Mouse (Mus musculus): Measurements from ENCODE around the gene Hjurp. TPM values are rescaled to one million over a fixed set of nuclear protein-coding genes. Genes with fewer than 3 reads are reported as not detected.

Gene Hjurp
- 56.3 and 62.7 TPM in 2 replicates for polyA plus RNA-seq (2015; fragmentation: Nextera tagmentation; extraction: Ambion mirVana)

- Histone ChIP-seq H3K4me1 (replicated peaks; ENCODE audit: insufficient read depth, low read length) (peaks cover 16% of the 10 kb centered on the region), H3K27ac (peak within 1 kb of the TSS; percentile 76), H3K4me3 (replicated peaks; ENCODE audit: low read depth, low read length) (peak within 1 kb of the TSS; percentile 69), H3K4me2 (ENCODE audit: low read length) (peak within 1 kb of the TSS; percentile 63), H3K9ac (ENCODE audit: low read depth, low read length) (peak within 1 kb of the TSS; percentile 76), H3K36me3 (ENCODE audit: insufficient read depth, low read length) (peaks cover 22% of the 10 kb centered on the region), H3K9me3 (replicated peaks; ENCODE audit: low read length) (no peaks in the 10 kb centered on the region), H3K27me3 (ENCODE audit: insufficient read depth, low read length) (no peaks in the 10 kb centered on the region)
- ATAC-seq (replicated peaks; ENCODE audit: low FRiP score, low read depth) (peak; percentile 97), DNase-seq (ENCODE audit: low spot score) (peak; percentile 100)
- peak; percentile 99 for TF ChIP-seq CTCF (IDR thresholded peaks at IDR 0.05; ENCODE audit: low read depth)
- 1% methylated on average over 50 of the region's 50 CpGs for WGBS
These were observed at the start of gene Hjurp, which contains the start of gene Trpm8 for GRCm38 (mm10) chr1:88277098-88277817. Gene Hjurp (minus strand): TSS chr1:88277633. Gene Trpm8 (plus strand): TSS chr1:88277661.

DNA sequence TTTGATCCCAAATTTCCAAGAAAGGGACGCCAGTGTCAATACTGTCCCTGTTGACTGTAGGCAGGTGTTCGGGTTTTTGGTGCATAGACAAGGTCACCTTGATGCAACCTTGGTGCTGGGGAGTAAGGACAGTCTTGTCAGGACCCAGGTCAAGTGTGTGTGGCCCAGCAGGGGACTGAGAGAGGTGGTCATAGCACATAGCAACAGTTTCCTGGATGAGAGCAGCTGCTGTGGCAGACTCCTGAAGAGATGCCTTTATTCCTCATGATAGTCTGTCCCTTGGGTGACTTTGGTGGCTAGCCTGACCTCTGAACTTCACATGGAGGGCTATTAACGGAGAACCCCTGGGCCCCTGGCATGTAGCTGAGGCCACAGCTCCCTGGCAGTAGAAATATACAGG is 45.7 kb upstream of the Hjurp start:
- Histone ChIP-seq H3K36me3 (ENCODE audit: insufficient read depth, low read length) (no peaks in the 10 kb centered on the region), H3K4me2 (ENCODE audit: low read length) (no peak overlapping the region), H3K4me1 (replicated peaks; ENCODE audit: insufficient read depth, low read length) (no peaks in the 10 kb centered on the region), H3K9me3 (replicated peaks; ENCODE audit: low read length) (no peaks in the 10 kb centered on the region), H3K27ac (no peak overlapping the region), H3K9ac (ENCODE audit: low read depth, low read length) (no peak overlapping the region), H3K4me3 (replicated peaks; ENCODE audit: low read depth, low read length) (no peak overlapping the region), H3K27me3 (ENCODE audit: insufficient read depth, low read length) (no peaks in the 10 kb centered on the region)
- TF ChIP-seq CTCF (IDR thresholded peaks at IDR 0.05; ENCODE audit: low read depth) = no peak
- DNase-seq (ENCODE audit: low spot score) (no peak), ATAC-seq (replicated peaks; ENCODE audit: low FRiP score, low read depth) (no peak)
- 81% methylated on average over 3 of the region's 3 CpGs for WGBS

- no peaks in the 10 kb centered on the region for H3K9me3 ChIP-seq (replicated peaks; ENCODE audit: low read length)
- no peaks in the 10 kb centered on the region for H3K36me3 ChIP-seq (ENCODE audit: insufficient read depth, low read length)
- no peaks in the 10 kb centered on the region for H3K4me1 ChIP-seq (replicated peaks; ENCODE audit: insufficient read depth, low read length)
- no peak overlapping the region for H3K27ac ChIP-seq
- H3K4me2 ChIP-seq (ENCODE audit: low read length) = no peak overlapping the region
- no peak overlapping the region for H3K9ac ChIP-seq (ENCODE audit: low read depth, low read length)
- no peak for DNase-seq (ENCODE audit: low spot score)
- no peak overlapping the region for H3K4me3 ChIP-seq (replicated peaks; ENCODE audit: low read depth, low read length)
- no peak for ATAC-seq (replicated peaks; ENCODE audit: low FRiP score, low read depth)
- TF ChIP-seq CTCF (IDR thresholded peaks at IDR 0.05; ENCODE audit: low read depth) = no peak
- H3K27me3 ChIP-seq (ENCODE audit: insufficient read depth, low read length) = no peaks in the 10 kb centered on the region
These were observed 44.7 kb upstream of the Hjurp start for GRCm38 (mm10) chr1:88322146-88322545.

- Histone ChIP-seq H3K27ac (no peak overlapping the region), H3K4me3 (replicated peaks; ENCODE audit: low read depth, low read length) (no peak overlapping the region), H3K9me3 (replicated peaks; ENCODE audit: low read length) (no peaks in the 10 kb centered on the region), H3K4me1 (replicated peaks; ENCODE audit: insufficient read depth, low read length) (no peaks in the 10 kb centered on the region), H3K36me3 (ENCODE audit: insufficient read depth, low read length) (no peaks in the 10 kb centered on the region), H3K9ac (ENCODE audit: low read depth, low read length) (no peak overlapping the region), H3K27me3 (ENCODE audit: insufficient read depth, low read length) (no peaks in the 10 kb centered on the region), H3K4me2 (ENCODE audit: low read length) (no peak overlapping the region)
- WGBS = 77% methylated on average over 7 of the region's 7 CpGs
- TF ChIP-seq CTCF (IDR thresholded peaks at IDR 0.05; ENCODE audit: low read depth) = no peak
- ATAC-seq (replicated peaks; ENCODE audit: low FRiP score, low read depth) = no peak
- no peak for DNase-seq (ENCODE audit: low spot score)
These were observed 43.5 kb upstream of the Hjurp start for GRCm38 (mm10) chr1:88320821-88321395.

DNA sequence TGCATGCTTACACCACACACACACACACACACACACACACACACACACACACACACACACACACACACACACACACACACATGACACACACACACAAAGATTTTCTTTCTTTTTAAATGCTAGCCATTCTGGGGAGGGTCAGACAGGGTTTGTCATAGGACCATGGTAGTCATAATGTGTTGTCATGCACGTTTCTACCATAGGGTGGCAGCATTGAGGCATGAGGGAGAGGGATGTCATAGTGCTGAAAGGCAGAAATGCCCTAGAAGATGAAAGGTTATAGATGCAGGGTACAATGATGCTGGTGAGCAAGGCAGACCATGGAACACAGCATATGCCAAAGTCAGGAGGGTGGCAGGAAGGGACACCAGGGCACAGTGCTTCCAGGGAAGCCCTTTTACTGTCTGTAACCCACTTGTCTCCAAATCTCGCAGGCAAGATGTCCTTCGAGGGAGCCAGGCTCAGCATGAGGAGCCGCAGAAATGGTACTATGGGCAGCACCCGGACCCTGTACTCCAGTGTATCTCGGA is 41.2 kb upstream of the Hjurp start:
- H3K27ac ChIP-seq = no peak overlapping the region
- H3K4me2 ChIP-seq (ENCODE audit: low read length) = no peak overlapping the region
- H3K9ac ChIP-seq (ENCODE audit: low read depth, low read length) = no peak overlapping the region
- H3K4me1 ChIP-seq (replicated peaks; ENCODE audit: insufficient read depth, low read length) = no peaks in the 10 kb centered on the region
- no peaks in the 10 kb centered on the region for H3K27me3 ChIP-seq (ENCODE audit: insufficient read depth, low read length)
- H3K4me3 ChIP-seq (replicated peaks; ENCODE audit: low read depth, low read length) = no peak overlapping the region
- ATAC-seq (replicated peaks; ENCODE audit: low FRiP score, low read depth) = no peak
- H3K36me3 ChIP-seq (ENCODE audit: insufficient read depth, low read length) = no peaks in the 10 kb centered on the region
- WGBS = 79% methylated on average over 6 of the region's 6 CpGs
- peak; percentile 60 for DNase-seq (ENCODE audit: low spot score)
- TF ChIP-seq CTCF (IDR thresholded peaks at IDR 0.05; ENCODE audit: low read depth) = peak; percentile 79
- no peaks in the 10 kb centered on the region for H3K9me3 ChIP-seq (replicated peaks; ENCODE audit: low read length)

DNA sequence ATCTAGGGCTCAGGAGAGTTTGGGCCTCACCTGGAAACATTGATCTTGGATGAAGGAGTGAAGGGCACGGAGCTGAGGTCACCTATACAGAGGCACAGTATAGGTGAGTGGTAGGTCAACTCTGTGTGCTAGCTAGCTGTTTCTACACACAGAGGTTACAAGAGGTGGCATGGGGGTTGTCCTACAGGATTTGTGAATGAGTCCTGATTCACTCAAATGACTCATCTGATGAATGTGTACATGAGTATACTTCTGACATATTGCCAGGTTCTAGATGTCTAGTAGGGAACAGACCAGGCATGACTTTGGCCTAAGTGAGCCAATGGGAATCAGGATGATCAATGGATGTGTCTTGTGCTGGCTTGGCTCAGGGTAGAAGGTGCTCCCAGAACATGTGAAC is 39.8 kb upstream of the Hjurp start:
- H3K27ac ChIP-seq = no peak overlapping the region
- DNase-seq (ENCODE audit: low spot score) = no peak
- no peaks in the 10 kb centered on the region for H3K4me1 ChIP-seq (replicated peaks; ENCODE audit: insufficient read depth, low read length)
- H3K9me3 ChIP-seq (replicated peaks; ENCODE audit: low read length) = no peaks in the 10 kb centered on the region
- H3K27me3 ChIP-seq (ENCODE audit: insufficient read depth, low read length) = no peaks in the 10 kb centered on the region
- no peaks in the 10 kb centered on the region for H3K36me3 ChIP-seq (ENCODE audit: insufficient read depth, low read length)
- TF ChIP-seq CTCF (IDR thresholded peaks at IDR 0.05; ENCODE audit: low read depth) = no peak
- no peak; the same call in 1 of the 2 replicates for ATAC-seq (replicated peaks; ENCODE audit: low FRiP score, low read depth)
- 92% methylated on average over 1 of the region's 1 CpGs for WGBS
- no peak overlapping the region for H3K4me3 ChIP-seq (replicated peaks; ENCODE audit: low read depth, low read length)
- no peak overlapping the region for H3K9ac ChIP-seq (ENCODE audit: low read depth, low read length)
- H3K4me2 ChIP-seq (ENCODE audit: low read length) = no peak overlapping the region
